Mouse (Mus musculus) embryonic facial prominence, embryonic 14.5 days (tissue): ENCODE measurements around the gene Met. TPM values are rescaled to one million over a fixed set of nuclear protein-coding genes. Genes with fewer than 3 reads are reported as not detected.

Experiments
- ATAC-seq: fragments of 200-750 bp; cut with Nextera tagmentation; 2 replicates; pipeline ENCODE4 v1.8.0; 2017; ENCODE audit warnings: low read depth, moderate number of reproducible peaks, moderate TSS enrichment
- DNase-seq: peaks from one replicate; pipeline ENCODE4 v3.0.0-alpha.2; 2015; ENCODE audit warnings: low spot score
- H3K27ac ChIP-seq: fragments of 300-500 bp; sonication (generic); replicated peaks from 2 replicates; pipeline ENCODE4 v1.5.1; 2014; ENCODE audit warnings: low read depth, mild to moderate bottlenecking, low read length, moderate library complexity
- H3K27me3 ChIP-seq: fragments of 300-500 bp; sonication (generic); replicated peaks from 2 replicates; pipeline ENCODE4 v1.6.1; 2014; ENCODE audit warnings: low read length; ENCODE audit not compliant: control insufficient read depth, insufficient read depth
- H3K36me3 ChIP-seq: fragments of 300-500 bp; sonication (generic); 2 replicates; pipeline ENCODE4 v1.6.1; 2014; ENCODE audit warnings: low read length, mixed read lengths; ENCODE audit not compliant: control insufficient read depth, insufficient read depth
- H3K4me1 ChIP-seq: fragments of 300-500 bp; sonication (generic); 2 replicates; pipeline ENCODE4 v1.6.1; 2014; ENCODE audit warnings: antibody characterized with exemption, low read length; ENCODE audit not compliant: control insufficient read depth, insufficient read depth
- H3K4me2 ChIP-seq: fragments of 300-500 bp; sonication (generic); 2 replicates; pipeline ENCODE4 v1.6.1; 2014; ENCODE audit warnings: low read depth, mild to moderate bottlenecking, low read length, moderate library complexity, mixed read lengths
- H3K4me3 ChIP-seq: fragments of 300-500 bp; sonication (generic); 2 replicates; pipeline ENCODE4 v1.5.1; 2014; ENCODE audit warnings: low read depth, mild to moderate bottlenecking, low read length
- H3K9ac ChIP-seq: fragments of 300-500 bp; sonication (generic); 2 replicates; pipeline ENCODE4 v1.6.1; 2014; ENCODE audit warnings: low read depth, mild to moderate bottlenecking, low read length, moderate library complexity, mixed read lengths
- H3K9me3 ChIP-seq: fragments of 300-500 bp; sonication (generic); 2 replicates; pipeline ENCODE4 v1.6.1; 2016; ENCODE audit warnings: low read length; ENCODE audit not compliant: control insufficient read depth
- WGBS: fragments of 180-500 bp; shearing (Covaris S2); extraction: QIAGEN DNeasy Blood & Tissue Kit; methylation state at CpG from one replicate; pipeline ENCODE4 v1.1.7; 2014; 5-methylcytosine and 5-hydroxymethylcytosine counted together
- polyA plus RNA-seq: library from polyadenylated mRNA; unstranded; fragments of >200 nt; fragmentation: Nextera tagmentation; extraction: Ambion mirVana; gene quantifications from 2 replicates; pipeline ENCODE4 v1.2.1, GENCODE M21; 2014

Gene Met
- polyA plus RNA-seq, 1 experiment from 2014 or later, result 11.1 TPM

DNA sequence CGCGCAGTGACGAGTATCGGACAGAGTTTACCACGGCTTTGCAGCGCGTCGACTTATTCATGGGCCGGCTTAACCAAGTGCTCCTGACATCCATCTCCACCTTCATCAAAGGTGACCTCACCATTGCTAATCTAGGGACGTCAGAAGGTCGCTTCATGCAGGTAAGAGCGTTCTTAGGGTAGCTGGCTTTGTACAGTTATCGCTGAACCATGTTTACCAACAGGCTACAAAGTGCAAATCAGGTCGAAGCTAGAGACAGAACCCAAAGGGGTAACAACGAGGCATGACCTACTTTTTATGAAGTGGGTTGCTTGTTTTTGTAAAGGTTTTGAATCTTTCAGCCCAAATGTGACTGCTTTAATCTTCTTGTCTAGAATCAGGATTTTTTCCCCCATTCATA lies 49.8 kb downstream of the Met start:
- Histone ChIP-seq H3K27me3 (no peaks in the 10 kb centered on the region), H3K27ac (no peak overlapping the region), H3K4me1 (peaks cover 10% of the 10 kb centered on the region), H3K9ac (no peak overlapping the region), H3K4me2 (no peak overlapping the region), H3K4me3 (no peak overlapping the region), H3K9me3 (no peaks in the 10 kb centered on the region), H3K36me3 (no peaks in the 10 kb centered on the region)
- ATAC-seq (no peak), DNase-seq (no peak)
- WGBS, result 92% methylated on average over 15 of the region's 15 CpGs

DNA sequence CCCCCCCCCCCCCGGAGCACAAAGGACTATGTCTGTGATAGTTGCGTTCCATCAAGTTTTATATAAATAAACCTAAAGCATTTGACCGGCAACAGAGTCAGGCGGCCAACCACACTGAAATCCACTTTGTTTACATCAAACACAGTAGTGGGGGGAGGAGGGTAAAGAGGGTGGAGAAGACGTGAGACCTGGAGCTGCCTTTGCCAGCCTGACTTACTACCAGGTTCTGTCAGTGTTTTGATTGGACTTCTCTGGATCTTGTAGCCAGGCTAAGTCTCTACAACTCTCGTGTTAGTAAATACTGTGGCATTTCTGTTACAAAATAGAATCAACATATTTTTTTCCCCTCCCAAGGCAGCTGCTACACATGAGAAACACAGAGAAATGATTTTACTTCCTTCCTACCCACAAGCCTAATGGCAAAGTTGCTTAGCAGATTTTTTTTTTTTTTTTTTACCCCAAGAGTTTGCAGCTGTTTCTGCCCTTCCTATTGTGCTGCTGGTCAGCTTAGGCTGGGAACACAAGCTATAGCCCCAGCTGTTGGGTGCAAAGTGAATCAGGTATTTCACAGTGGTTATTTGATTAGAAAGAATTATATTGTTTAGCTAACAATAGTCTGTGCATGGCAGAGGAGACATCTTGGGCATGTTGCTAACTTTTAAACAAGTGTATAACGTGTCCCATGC lies 52.3 kb downstream of the Met start:
- H3K27me3 ChIP-seq, result no peaks in the 10 kb centered on the region
- H3K4me3 ChIP-seq, result no peak overlapping the region
- H3K9me3 ChIP-seq, result no peaks in the 10 kb centered on the region
- H3K36me3 ChIP-seq, result no peaks in the 10 kb centered on the region
- peak overlapping the region; percentile 31 for H3K4me2 ChIP-seq
- ATAC-seq, result peak; percentile 87
- 0 out of 2 replicates have a peak overlapping the region, but pooled peaks have one; percentile 19 for H3K9ac ChIP-seq
- peaks cover 10% of the 10 kb centered on the region for H3K4me1 ChIP-seq
- peak overlapping the region; percentile 59 for H3K27ac ChIP-seq
- WGBS, result 34% methylated on average over 7 of the region's 7 CpGs
- DNase-seq, result peak; percentile 80

- DNase-seq (no peak), ATAC-seq (no peak)
- peaks cover 6% of the 10 kb centered on the region; the same call in 1 of the 2 replicates for H3K4me1 ChIP-seq
- H3K4me2 ChIP-seq, result no peak overlapping the region
- no peaks in the 10 kb centered on the region for H3K36me3 ChIP-seq
- H3K9me3 ChIP-seq, result no peaks in the 10 kb centered on the region
- H3K27ac ChIP-seq, result no peak overlapping the region
- no peak overlapping the region for H3K9ac ChIP-seq
- WGBS, result 50% methylated on average over 8 of the region's 8 CpGs
- no peaks in the 10 kb centered on the region for H3K27me3 ChIP-seq
- no peak overlapping the region for H3K4me3 ChIP-seq
Observed at GRCm38 (mm10) chr6:17521901-17522717, 58.5 kb downstream of the Met start.

DNA sequence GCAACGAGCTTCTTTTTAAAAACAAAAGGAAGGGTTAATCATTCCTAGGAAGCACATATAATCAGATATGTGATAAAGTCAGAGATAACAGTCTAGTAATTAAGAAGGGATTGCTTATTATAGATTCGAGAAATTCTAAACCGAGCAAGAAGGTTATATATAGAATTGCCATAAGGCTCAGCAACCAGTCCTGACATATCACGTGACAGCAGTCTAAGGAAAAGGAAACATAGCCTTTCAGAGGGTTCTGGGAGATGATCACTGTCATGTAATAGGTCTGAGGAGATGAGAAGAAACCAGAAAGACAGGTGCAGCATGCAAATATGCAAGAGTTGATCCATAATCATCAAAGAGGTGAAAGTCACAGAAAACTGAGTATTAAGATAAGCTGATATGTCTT lies 59.3 kb downstream of the Met start:
- peak; percentile 15 for DNase-seq
- Histone ChIP-seq H3K9me3 (no peaks in the 10 kb centered on the region), H3K9ac (no peak overlapping the region), H3K27ac (no peak overlapping the region), H3K4me3 (no peak overlapping the region), H3K27me3 (no peaks in the 10 kb centered on the region), H3K4me1 (peaks cover 6% of the 10 kb centered on the region; the same call in 1 of the 2 replicates), H3K36me3 (no peaks in the 10 kb centered on the region), H3K4me2 (no peak overlapping the region)
- no peak for ATAC-seq
- WGBS, result 61% methylated on average over 4 of the region's 4 CpGs

DNA sequence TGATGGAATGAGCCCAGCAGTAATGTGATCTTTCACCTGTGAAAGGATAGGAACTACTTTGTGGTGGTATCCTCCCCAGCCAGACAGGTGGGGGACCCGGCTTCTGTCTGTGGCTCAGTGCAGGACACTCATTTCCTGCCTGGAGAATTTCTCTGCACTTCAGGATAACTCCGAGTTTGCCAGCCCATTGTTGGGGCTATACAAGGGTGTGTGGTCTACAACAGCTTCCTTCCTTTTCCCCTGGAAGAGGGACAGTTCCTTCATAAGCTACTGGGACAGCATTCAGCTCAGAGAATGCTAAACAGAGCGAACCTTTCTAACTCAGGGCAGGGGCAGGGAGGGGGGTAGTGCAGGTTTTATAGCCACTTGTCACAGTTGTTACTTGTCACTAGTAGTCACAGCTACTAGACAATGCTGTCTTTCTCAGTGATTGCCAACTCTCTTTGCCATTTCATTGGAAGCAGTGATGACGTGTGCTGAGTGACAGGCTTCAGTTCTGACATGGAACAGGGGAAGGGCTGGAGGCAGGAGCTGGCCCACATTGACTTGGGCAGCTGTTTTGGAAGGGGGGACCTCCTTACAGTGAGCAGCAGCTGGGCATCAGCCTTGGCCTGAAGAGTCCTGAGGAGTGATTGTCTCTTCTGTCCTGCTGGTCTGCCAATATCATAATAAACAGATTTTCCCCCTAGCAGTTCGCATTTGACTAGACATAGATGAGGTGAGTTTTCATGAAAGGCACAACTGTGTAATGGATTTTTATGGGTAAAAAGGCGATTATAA lies 66.1 kb downstream of the Met start:
- 60% methylated on average over 6 of the region's 6 CpGs for WGBS
- no peaks in the 10 kb centered on the region for H3K36me3 ChIP-seq
- no peak overlapping the region for H3K4me3 ChIP-seq
- no peaks in the 10 kb centered on the region for H3K27me3 ChIP-seq
- no peak overlapping the region for H3K4me2 ChIP-seq
- peak; percentile 32 for DNase-seq
- no peak overlapping the region; the same call in 1 of the 2 replicates for H3K27ac ChIP-seq
- H3K9me3 ChIP-seq, result no peaks in the 10 kb centered on the region
- ATAC-seq, result peak; percentile 75; the same call in 1 of the 2 replicates
- H3K4me1 ChIP-seq, result no peaks in the 10 kb centered on the region
- no peak overlapping the region for H3K9ac ChIP-seq

DNA sequence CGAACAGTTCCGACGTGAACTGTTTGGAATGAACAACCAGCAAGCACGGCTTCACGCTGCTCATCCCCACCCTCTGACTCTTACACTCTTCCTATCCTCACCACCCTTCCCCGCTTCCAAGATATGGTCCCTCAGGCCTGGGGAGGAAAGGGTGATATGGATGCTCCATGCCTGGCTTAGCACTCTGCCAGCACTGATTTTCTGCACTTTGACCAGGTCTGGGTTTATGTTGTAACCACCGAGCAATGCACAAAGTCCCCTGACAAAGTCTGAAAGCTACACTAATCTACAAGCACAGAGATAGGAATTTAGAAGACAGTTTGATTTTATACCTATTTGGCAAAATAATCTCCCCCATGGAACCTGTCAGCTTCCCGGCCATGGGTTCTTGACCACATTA lies 78.0 kb downstream of the Met start:
- H3K4me3 ChIP-seq, result no peak overlapping the region
- H3K9ac ChIP-seq, result no peak overlapping the region
- DNase-seq (no peak), ATAC-seq (no peak)
- H3K36me3 ChIP-seq, result no peaks in the 10 kb centered on the region
- 79% methylated on average over 8 of the region's 8 CpGs for WGBS
- H3K27ac ChIP-seq, result no peak overlapping the region
- H3K4me1 ChIP-seq, result 0 out of 2 replicates have a peak, but pooled peaks cover 5% of the 10 kb centered on the region
- no peaks in the 10 kb centered on the region for H3K27me3 ChIP-seq
- no peak overlapping the region for H3K4me2 ChIP-seq
- no peaks in the 10 kb centered on the region for H3K9me3 ChIP-seq

DNA sequence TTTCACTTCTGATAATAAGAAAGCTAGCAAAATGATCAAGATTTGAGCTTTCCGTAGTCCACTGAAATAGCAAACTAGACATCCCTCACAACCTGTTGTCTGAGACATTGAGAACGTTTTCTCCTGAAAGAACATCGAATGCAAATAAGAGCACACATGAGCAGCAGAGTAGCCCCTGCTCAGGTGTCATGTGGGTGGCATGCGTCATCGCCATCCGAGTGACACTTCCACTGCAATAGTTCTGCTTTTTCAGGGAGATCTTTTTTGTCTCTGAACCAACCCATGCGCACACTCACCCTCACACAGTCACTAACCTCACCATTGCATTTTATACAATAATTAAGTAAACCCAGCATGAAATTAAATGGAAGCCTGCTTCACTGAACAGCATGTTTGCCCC lies 78.8 kb downstream of the Met start:
- no peak for DNase-seq
- Histone ChIP-seq H3K4me1 (0 out of 2 replicates have a peak, but pooled peaks cover 5% of the 10 kb centered on the region), H3K36me3 (no peaks in the 10 kb centered on the region), H3K27ac (no peak overlapping the region), H3K4me2 (no peak overlapping the region), H3K27me3 (no peaks in the 10 kb centered on the region), H3K4me3 (no peak overlapping the region), H3K9me3 (no peaks in the 10 kb centered on the region), H3K9ac (no peak overlapping the region)
- no peak for ATAC-seq
- 90% methylated on average over 7 of the region's 7 CpGs for WGBS

- Histone ChIP-seq H3K27me3 (no peaks in the 10 kb centered on the region), H3K9me3 (no peaks in the 10 kb centered on the region), H3K4me1 (0 out of 2 replicates have a peak, but pooled peaks cover 1% of the 10 kb centered on the region), H3K36me3 (no peaks in the 10 kb centered on the region), H3K4me3 (no peak overlapping the region), H3K4me2 (no peak overlapping the region), H3K27ac (no peak overlapping the region), H3K9ac (no peak overlapping the region)
- ATAC-seq, result no peak
- 83% methylated on average over 9 of the region's 9 CpGs for WGBS
- DNase-seq, result no peak
Observed at GRCm38 (mm10) chr6:17545480-17545879, 81.9 kb downstream of the Met start.
